Mouse (Mus musculus) testis, adult 2 months (tissue): ENCODE measurements at regions not wholly inside any gene's neighbourhood (a gene's known extent, or its start where the extent isn't known, plus 50 kb on each side); places are given as distances from the start of the nearest gene placed in this dataset.

ENCODE experiments used
- H3K27ac ChIP-seq: fragments of 200-500 bp; 2 replicates; pipeline ENCODE4 v1.5.1; 2012; ENCODE audit warnings: low read depth, low read length; ENCODE audit not compliant: control insufficient read depth, insufficient read depth
- H3K27me3 ChIP-seq: fragments of 200-500 bp; 2 replicates; pipeline ENCODE4 v1.6.1; 2012; ENCODE audit warnings: mild to moderate bottlenecking, low read length, moderate library complexity; ENCODE audit not compliant: control insufficient read depth, insufficient read depth
- H3K36me3 ChIP-seq: fragments of 200-500 bp; 2 replicates; pipeline ENCODE4 v1.6.1; 2012; ENCODE audit warnings: mild to moderate bottlenecking, low read length; ENCODE audit not compliant: control insufficient read depth, insufficient read depth
- H3K4me1 ChIP-seq: fragments of 200-500 bp; 2 replicates; pipeline ENCODE4 v1.6.1; 2012; ENCODE audit warnings: low read length; ENCODE audit not compliant: control insufficient read depth, insufficient read depth
- H3K4me3 ChIP-seq: fragments of 200-500 bp; 2 replicates; pipeline ENCODE4 v1.5.1; 2012; ENCODE audit warnings: low read depth, mild to moderate bottlenecking, low read length, moderate library complexity, mixed read lengths; ENCODE audit not compliant: control insufficient read depth
- CTCF ChIP-seq: fragments of 200-500 bp; IDR thresholded peaks from 2 replicates; pipeline ENCODE4 v1.5.1; 2012; ENCODE audit warnings: low read depth, mild to moderate bottlenecking, inconsistent platforms, low read length, moderate library complexity; ENCODE audit not compliant: control insufficient read depth, insufficient read depth, insufficient replicate concordance
- POLR2A ChIP-seq: fragments of 200-500 bp; IDR thresholded peaks from 2 replicates; pipeline ENCODE4 v1.6.1; 2012; ENCODE audit warnings: low read depth, mild to moderate bottlenecking, inconsistent platforms, low read length, moderate library complexity; ENCODE audit not compliant: control insufficient read depth

GRCm38 (mm10) chr4:10807260-10807659 is 67.0 kb upstream of the 2610301B20Rik start:
- no peak for TF ChIP-seq CTCF
- TF ChIP-seq POLR2A, result no peak
- Histone ChIP-seq H3K27me3 (no peaks in the 10 kb centered on the region), H3K4me1 (no peaks in the 10 kb centered on the region), H3K27ac (no peak overlapping the region), H3K4me3 (no peak overlapping the region), H3K36me3 (no peaks in the 10 kb centered on the region)

DNA sequence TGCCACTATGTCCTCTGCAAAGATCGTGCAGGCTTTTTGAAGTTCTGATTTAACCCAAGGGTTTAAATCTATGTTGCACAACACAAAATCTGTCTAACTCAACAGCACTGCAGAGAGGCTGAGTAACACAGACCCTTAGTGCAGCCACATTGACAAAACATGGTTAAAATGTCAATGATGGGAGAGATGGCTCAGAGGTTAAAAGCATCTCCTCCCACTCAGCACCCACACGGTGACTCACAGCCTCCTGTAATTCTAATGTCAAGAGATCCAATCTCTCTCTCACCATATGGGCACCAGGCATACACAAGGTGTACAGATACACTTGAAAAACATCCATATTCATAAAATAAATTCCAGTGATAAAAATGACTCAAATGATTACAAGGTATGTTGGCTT is 61.4 kb upstream of the 2610301B20Rik start:
- Histone ChIP-seq H3K4me1 (no peaks in the 10 kb centered on the region), H3K27ac (no peak overlapping the region), H3K36me3 (no peaks in the 10 kb centered on the region), H3K27me3 (no peaks in the 10 kb centered on the region), H3K4me3 (no peak overlapping the region)
- TF ChIP-seq POLR2A (no peak), CTCF (no peak)
